Mouse (Mus musculus) kidney, adult 18-20 months (tissue): ENCODE data around the gene Ccdc63.
A peak's percentile ranks its signal among the peaks of the same experiment; 100 is the strongest.
"Not testable (repeated sequence)": the region's sequence is repeated elsewhere in the genome, so short reads cannot be mapped to it uniquely, and the experiment has no call there.

Experiments used
- DNase-seq: peaks from one replicate; pipeline ENCODE4 v3.0.0; 2021

Gene Ccdc63

GRCm38 (mm10) chr5:122140723-122141122, at the start of gene Ccdc63:
TSS of gene Ccdc63 (minus strand) at chr5:122140823.
- DNase-seq, result no peak

- DNase-seq, result no peak
Observed at GRCm38 (mm10) chr5:122189115-122189514, 48.5 kb upstream of the Ccdc63 start.

- DNase-seq, result not testable (repeated sequence)
Observed at GRCm38 (mm10) chr5:122184858-122185257, 44.2 kb upstream of the Ccdc63 start.

GRCm38 (mm10) chr5:122184283-122184806, 43.7 kb upstream of the Ccdc63 start:
- no peak for DNase-seq

- DNase-seq, result no peak
Observed at GRCm38 (mm10) chr5:122179665-122180064, 39.0 kb upstream of the Ccdc63 start.

GRCm38 (mm10) chr5:122176398-122176797, 35.8 kb upstream of the Ccdc63 start:
- DNase-seq, result peak; percentile 47

- no peak for DNase-seq
Observed at GRCm38 (mm10) chr5:122175961-122176360, 35.3 kb upstream of the Ccdc63 start.

GRCm38 (mm10) chr5:122175402-122175801, 34.8 kb upstream of the Ccdc63 start:
- DNase-seq, result no peak

- DNase-seq, result no peak
Observed at GRCm38 (mm10) chr5:122171058-122171457, 30.4 kb upstream of the Ccdc63 start.

GRCm38 (mm10) chr5:122168344-122169069, 27.9 kb upstream of the Ccdc63 start:
- no peak for DNase-seq

GRCm38 (mm10) chr5:122166636-122167161, 26.1 kb upstream of the Ccdc63 start:
- DNase-seq, result no peak

- DNase-seq, result no peak
Observed at GRCm38 (mm10) chr5:122165233-122165915, 24.8 kb upstream of the Ccdc63 start.

- DNase-seq, result no peak
Observed at GRCm38 (mm10) chr5:122164011-122164410, 23.4 kb upstream of the Ccdc63 start.

GRCm38 (mm10) chr5:122163194-122163593, 22.6 kb upstream of the Ccdc63 start:
- DNase-seq, result no peak

- peak; percentile 40 for DNase-seq
Observed at GRCm38 (mm10) chr5:122158557-122159515, 18.2 kb upstream of the Ccdc63 start.

GRCm38 (mm10) chr5:122157827-122158381, 17.3 kb upstream of the Ccdc63 start, which contains the start of gene Ppp1cc:
TSS of gene Ppp1cc (plus strand) at chr5:122158278.
- peak; percentile 90 for DNase-seq

- DNase-seq, result no peak
Observed at GRCm38 (mm10) chr5:122156486-122156885, 15.9 kb upstream of the Ccdc63 start.

- DNase-seq, result no peak
Observed at GRCm38 (mm10) chr5:122155613-122156012, 15.0 kb upstream of the Ccdc63 start.

- no peak for DNase-seq
Observed at GRCm38 (mm10) chr5:122154782-122155181, 14.2 kb upstream of the Ccdc63 start.

- DNase-seq, result no peak
Observed at GRCm38 (mm10) chr5:122154006-122154405, 13.4 kb upstream of the Ccdc63 start.

GRCm38 (mm10) chr5:122152508-122152907, 11.9 kb upstream of the Ccdc63 start:
- not testable (repeated sequence) for DNase-seq

- no peak for DNase-seq
Observed at GRCm38 (mm10) chr5:122149259-122149658, 8.6 kb upstream of the Ccdc63 start.
